Mouse (Mus musculus) right cerebral cortex, postnatal 36 days (tissue): ENCODE measurements around the gene A030003K21Rik.
"Not testable (repeated sequence)": the region's sequence is repeated elsewhere in the genome, so short reads cannot be mapped to it uniquely, and the experiment has no call there.

ENCODE experiments used
- DNase-seq, 2 experiments: peaks; one replicate each; pipeline ENCODE4 v3.0.0; 2022; ENCODE audit warnings: low spot score in 2 of 2, mixed read lengths in 1 of 2

Gene A030003K21Rik

DNA sequence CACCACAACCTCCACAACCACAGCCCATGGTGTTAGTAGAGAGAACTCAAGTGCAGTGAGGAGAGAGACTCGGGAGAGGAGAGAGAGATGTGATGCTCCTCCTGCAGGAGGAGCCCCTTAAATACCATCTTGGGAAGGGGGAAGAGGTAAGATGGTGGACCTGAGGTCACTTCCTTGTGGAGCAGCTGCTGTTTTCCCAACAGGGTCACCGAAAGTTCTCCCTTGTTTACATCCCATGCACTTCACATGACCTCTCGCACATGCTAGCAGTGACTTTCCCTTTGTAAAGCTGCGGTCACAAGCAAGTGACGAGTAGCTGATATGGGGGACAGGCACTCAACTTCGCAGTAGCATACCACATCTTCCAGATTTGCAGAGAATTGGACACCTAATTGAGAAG, at the start of gene A030003K21Rik:
Gene A030003K21Rik (minus strand): TSS at position 94 of the 400 bp plus-strand sequence.
- DNase-seq, result not testable (repeated sequence)

DNA sequence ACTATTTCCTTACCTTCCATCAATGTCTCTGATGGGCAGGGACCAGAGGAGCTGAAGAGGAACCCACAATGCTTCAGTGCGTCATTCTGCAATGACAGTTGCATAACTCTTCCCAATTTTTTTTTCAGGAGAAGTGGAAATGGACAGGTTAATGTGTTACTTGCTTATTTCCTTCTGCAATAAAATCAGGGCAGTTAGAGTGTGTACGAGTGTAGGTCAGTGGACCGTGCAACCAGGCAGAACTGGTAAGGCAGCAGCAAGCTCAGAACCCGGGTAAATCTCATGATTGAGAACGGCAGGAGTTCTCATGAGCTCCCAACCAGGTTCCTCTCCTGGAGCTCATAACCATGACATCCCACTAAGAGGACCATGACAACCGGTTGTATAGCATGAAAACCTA, 48.9 kb upstream of the A030003K21Rik start:
- no peak for DNase-seq

DNA sequence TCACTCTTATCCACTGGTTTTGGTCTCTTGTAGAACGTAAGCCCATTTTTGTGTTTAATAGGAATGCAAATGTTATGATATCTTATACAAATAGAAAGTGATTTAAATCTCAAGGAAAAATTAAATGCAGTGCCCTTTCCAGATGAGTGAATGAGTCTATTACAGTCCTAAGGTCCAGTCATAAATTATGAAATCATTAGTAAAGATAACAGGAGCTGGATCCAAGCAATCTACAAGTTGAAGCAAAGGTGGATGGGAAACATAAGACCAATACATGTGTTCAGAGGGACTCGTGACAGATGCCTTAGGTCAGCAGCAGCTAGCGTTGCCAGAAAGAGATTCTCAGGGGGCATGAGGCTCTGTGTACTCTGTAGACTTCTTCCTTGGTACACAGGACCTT, 48.4 kb upstream of the A030003K21Rik start:
- DNase-seq, result no peak

GRCm38 (mm10) chr1:82991062-82991461, 47.9 kb upstream of the A030003K21Rik start:
- DNase-seq, result no peak

DNA sequence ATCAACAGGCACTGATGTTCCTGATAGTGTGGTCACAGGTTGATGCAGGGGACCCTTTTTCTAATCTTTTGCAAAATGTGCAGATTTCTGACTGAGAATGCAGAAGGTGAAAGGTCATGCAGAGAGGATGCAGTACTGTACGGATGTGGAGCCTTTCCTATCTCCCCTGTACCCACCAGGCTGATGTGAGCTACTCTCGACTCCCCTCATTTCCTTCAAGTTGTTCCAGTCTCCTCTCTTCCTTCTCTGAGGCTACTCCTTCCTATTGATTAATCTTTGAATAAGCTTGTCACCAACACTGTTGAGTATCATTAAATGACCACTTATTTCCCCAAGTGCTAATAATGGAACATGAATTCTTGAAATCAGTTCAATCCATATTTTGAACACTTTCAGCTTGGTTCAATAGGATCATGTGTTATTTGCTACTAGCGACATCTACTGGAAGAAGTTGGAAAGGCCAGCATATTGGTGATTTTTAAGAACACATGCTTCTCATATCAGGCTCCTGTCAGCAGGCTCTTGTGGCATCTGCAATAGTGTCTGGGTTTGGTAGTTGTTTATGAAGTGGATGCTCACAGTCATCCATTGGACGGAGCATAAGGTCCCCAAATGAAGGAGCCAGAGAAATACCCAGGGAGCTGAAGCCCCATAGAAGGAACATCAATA, 44.5 kb upstream of the A030003K21Rik start:
- DNase-seq, result peak in 1 of 2 experiments; percentile 27

DNA sequence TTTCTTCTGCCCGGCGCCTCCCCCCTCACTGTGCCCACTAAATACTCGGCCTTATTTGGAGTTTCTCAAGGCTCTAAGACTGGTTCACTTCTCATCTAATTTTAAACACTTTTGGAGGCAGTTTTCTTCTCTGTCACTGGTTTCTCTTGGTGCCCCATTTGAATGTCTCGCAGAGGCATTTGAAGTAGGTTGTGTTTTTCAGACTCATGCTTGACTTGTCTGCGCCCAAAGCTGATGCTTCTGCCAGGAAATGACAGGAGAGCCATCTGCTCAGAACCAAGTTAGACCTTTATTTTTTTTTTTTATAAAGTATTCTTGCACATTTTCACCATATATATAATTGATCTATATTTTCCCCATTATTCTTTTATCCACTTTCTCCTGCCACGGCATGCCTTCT, 43.5 kb upstream of the A030003K21Rik start:
- no peak for DNase-seq

DNA sequence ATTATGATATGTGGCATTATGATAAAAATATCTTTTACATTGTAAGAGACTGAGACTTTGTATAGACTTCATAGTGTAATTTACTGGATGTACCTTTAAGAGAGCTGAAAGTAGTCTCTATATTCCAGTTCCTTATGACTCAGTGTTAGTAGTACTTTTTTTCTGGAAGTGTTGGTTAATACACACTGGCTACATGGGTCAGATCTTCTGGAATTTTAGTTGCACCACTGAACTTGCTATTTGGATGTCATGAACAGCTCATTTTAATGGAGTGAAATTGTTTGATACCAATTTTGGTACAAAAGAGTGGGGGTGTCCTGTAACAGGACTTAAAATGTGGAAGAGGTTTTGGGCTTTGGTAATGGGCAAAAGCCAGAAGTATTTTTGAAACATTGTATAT, 34.7 kb upstream of the A030003K21Rik start:
- no peak for DNase-seq

- no peak for DNase-seq
These were observed 32.6 kb upstream of the A030003K21Rik start for GRCm38 (mm10) chr1:82975750-82976149.

GRCm38 (mm10) chr1:82974342-82974741, 31.2 kb upstream of the A030003K21Rik start:
- DNase-seq, result no peak

GRCm38 (mm10) chr1:82973901-82974300, 30.7 kb upstream of the A030003K21Rik start:
- no peak for DNase-seq

DNA sequence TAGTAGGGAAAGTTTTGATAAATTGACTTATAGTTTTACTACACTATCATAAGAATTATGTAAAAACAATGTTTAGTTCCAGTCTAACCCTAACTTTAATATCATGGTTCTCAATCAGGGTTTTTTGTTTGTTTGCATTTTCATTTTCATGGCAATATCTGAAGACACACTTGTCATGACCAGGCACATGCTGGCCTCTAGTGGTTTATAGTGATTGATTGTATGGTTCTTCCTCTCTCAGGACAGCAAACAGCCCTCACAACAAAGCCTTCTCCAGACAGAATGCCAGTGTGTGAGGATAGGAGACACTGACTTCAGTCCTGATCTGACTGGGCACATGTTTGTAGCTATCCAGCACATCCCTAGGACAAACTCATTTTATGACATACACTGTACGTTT, 30.1 kb upstream of the A030003K21Rik start:
- no peak for DNase-seq

GRCm38 (mm10) chr1:82972046-82972445, 28.9 kb upstream of the A030003K21Rik start:
- DNase-seq, result no peak

GRCm38 (mm10) chr1:82966413-82966812, 23.2 kb upstream of the A030003K21Rik start:
- no peak for DNase-seq

GRCm38 (mm10) chr1:82959870-82960385, 16.7 kb upstream of the A030003K21Rik start, which contains the start of gene Gm47955:
Gene Gm47955 (plus strand): TSS chr1:82960286.
- DNase-seq, result no peak

DNA sequence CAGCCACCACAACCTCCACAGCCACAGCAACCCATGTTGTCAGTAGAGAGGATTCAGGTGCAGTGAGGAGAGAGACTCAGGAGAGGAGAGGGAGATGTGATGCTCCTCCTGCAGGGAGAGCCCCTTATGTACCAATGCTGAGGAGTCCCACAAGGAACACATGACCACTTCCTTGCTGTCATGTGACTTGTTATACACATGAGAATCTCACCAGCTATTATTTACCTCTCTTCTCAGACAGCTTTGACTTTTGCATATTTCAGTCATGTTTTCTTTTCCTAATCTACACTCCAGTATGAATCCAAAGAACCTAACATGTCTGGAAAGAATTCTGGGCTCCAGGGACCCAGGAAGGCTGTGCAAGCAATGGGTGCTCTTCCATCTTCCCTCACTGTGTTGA, 12.7 kb upstream of the A030003K21Rik start, which contains the start of gene Gm7544:
Gene Gm7544 (minus strand): TSS at position 101 of the 400 bp plus-strand sequence.
- not testable (repeated sequence) for DNase-seq

GRCm38 (mm10) chr1:82948601-82949000, 5.4 kb upstream of the A030003K21Rik start:
- DNase-seq, result no peak

DNA sequence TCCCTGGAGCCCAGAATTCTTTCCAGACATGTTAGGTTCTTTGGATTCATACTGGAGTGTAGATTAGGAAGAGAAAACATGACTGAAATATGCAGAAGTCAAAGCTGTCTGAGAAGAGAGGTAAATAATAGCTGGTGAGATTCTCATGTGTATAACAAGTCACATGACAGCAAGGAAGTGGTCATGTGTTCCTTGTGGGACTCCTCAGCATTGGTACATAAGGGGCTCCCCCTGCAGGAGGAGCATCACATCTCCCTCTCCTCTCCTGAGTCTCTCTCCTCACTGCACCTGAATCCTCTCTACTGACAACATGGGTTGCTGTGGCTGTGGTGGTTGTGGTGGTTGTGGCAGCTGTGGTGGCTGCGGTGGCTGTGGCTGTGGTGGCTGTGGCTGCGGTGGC, 2.8 kb upstream of the A030003K21Rik start:
- DNase-seq, result not testable (repeated sequence)

GRCm38 (mm10) chr1:82942505-82942904, 683 bp downstream of the A030003K21Rik start:
- not testable (repeated sequence) for DNase-seq

DNA sequence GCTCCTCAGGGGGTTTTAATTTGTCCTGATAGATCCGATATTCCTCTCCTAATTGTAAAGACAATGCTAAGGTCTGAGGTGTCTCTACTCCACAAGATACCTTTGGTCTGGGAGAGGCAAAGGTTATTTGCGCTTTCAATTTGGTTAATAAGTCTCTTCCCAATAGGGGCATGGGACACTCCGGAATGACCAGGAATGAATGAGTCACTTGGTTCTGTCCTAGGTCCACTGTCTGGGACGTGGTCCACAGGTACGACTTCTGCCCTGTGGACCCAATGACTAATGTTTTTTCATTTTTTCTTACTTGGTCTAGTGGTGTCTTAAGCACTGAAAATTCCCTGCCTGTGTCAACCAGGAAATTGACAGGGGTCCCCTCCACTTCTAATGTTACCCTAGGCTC, 4.5 kb downstream of the A030003K21Rik start:
- no peak for DNase-seq

DNA sequence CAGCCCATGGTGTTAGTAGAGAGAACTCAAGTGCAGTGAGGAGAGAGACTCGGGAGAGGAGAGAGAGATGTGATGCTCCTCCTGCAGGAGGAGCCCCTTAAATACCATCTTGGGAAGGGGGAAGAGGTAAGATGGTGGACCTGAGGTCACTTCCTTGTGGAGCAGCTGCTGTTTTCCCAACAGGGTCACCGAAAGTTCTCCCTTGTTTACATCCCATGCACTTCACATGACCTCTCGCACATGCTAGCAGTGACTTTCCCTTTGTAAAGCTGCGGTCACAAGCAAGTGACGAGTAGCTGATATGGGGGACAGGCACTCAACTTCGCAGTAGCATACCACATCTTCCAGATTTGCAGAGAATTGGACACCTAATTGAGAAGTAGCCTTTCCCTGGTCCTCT, 11.9 kb downstream of the A030003K21Rik start, which contains the start of gene Gm6217:
Gene Gm6217 (minus strand): TSS at position 74 of the 400 bp plus-strand sequence.
- DNase-seq, result not testable (repeated sequence)

- not testable (repeated sequence) for DNase-seq
These were observed 12.6 kb downstream of the A030003K21Rik start for GRCm38 (mm10) chr1:82930558-82930957.

DNA sequence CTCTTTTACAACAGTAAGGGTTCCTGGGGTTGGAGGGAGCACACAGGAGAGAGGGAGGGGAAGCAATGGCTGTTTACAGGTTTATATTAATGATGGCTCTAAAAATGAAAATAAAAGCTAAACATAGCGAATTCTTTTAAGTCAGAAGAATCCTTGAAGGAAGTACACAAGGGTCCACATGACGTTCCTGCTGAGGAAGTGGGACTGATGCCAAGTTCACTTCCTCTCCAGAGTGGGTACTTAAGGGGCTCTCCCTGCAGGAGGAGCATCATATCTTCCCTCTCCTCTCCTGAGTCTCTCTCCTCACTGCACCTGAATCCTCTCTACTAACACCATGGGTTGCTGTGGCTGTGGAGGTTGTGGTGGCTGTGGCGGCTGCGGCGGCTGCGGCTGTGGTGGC, 18.5 kb downstream of the A030003K21Rik start, which contains the start of gene A030014E15Rik:
Gene A030014E15Rik (plus strand): TSS at position 268 of the 400 bp plus-strand sequence.
- no peak for DNase-seq

- DNase-seq, result not testable (repeated sequence)
These were observed 29.8 kb downstream of the A030003K21Rik start for GRCm38 (mm10) chr1:82913434-82913833.
